Mouse (Mus musculus): Measurements from ENCODE around the gene Xxylt1.

DNA sequence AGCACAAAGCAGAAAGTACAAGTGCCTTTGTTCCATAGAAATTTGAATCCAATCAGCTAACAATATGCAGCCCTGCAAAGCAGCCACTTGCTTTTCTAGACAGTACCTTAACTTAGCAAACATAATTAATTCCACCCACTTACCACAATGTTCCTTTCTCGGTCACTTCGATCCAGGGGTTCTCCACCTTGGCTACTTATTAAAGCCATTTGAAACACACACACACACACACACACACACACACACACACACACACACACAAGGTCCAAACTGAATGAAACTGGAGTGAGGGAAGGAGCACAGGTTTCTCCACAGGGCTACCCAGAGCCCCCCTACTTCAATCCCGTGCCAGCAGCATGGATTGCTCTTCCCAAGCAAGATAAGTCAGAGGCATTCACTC, 164.3 kb downstream of the Xxylt1 start:
- TF ChIP-seq CTCF (IDR thresholded peaks at IDR 0.05) (no peak), POLR2A (IDR thresholded peaks at IDR 0.05; ENCODE audit: insufficient read depth, low read depth, low read length) (no peak)

Data from heart, adult 2 months (tissue).